Mouse (Mus musculus): Measurements from ENCODE around the gene Pole3.

Pole3 gene

DNA sequence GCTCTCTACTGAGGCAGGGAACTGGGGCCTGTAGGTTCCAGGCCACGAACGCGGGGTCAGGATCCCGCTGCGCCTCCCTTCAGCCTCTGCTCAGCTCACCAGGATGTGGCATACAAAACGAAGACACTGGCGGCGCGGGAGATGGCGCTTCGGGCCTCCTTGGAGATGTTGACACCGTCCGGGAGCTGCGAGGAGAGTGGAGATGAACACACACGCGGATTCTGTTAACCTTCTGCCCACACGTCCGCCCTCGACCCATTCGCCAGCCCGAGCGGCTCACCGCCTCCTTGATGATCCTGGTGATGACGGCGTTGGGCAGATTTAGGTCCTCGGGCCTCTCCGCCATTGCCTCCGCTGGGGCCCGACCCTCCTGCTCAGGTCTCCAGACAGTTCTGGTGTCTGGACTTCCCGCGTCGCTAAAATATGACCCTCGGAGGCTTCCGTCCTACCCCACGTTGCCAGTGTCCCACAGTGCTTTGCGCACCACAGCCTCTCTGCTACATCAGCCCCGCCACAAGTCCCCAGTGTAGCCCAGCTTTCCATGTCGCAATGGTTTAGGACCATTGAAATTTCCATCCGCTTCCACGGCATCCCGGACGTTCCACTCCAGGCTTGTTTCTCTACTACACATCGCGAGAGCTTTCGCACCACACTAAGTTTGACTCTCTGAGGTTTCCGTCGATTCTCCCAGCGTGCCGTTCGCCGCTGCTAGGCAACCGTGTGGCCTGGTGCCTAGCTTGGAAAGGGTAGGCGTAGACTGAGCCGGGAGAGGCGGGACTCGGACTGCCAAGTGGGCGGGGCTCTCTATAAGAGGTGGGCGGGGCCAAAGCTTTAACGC is at the start of gene Pole3, which contains the start of gene 4933430I17Rik:
Gene Pole3 (minus strand): TSS at position 418 of the 838 bp plus-strand sequence.
Gene 4933430I17Rik (plus strand): TSS at position 719 of the 838 bp plus-strand sequence.
- peak; percentile 99 for DNase-seq

GRCm38 (mm10) chr4:62570029-62570428 is 45.2 kb upstream of the Pole3 start:
- no peak for DNase-seq

- DNase-seq: no peak
These were observed 44.7 kb upstream of the Pole3 start for GRCm38 (mm10) chr4:62569603-62570002.

DNA sequence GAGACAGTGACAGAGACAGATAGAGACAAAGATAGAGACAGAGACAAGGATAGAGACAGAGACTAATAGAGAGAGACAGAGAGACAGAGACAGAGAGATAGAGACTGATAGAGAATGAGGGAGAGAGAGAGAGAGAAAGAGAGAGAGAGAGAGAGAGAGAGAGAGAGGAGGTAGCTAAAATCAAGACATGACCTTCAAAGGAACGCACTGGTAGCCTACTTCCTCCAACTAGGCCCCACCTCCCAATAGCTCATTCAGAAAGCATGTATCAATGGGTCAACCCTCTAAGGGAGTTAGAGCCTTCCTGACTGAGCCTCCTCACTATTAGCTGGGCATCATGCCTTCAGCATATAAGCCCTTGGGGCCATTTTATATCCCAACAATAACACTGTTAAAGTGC is 43.5 kb upstream of the Pole3 start:
- no peak for DNase-seq

DNA sequence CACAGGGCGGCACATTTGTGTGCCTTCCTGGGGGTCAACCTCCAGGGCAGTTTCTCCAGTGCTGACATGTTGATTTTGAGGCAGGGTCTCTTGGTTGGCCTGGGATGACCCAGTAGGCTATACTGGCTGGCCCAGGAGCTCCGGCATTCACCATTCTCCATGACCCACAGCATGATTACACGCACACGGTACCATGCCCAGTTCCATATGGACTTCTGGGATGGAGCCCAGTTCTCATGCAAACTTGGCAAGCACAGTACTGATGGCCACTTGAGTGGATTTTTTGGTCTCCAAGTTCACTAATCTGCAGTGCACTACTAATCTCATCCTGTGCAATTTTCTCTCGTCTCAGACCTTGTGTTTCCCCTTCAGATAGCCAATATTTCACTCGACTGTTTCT is 42.8 kb upstream of the Pole3 start:
- DNase-seq: no peak

DNA sequence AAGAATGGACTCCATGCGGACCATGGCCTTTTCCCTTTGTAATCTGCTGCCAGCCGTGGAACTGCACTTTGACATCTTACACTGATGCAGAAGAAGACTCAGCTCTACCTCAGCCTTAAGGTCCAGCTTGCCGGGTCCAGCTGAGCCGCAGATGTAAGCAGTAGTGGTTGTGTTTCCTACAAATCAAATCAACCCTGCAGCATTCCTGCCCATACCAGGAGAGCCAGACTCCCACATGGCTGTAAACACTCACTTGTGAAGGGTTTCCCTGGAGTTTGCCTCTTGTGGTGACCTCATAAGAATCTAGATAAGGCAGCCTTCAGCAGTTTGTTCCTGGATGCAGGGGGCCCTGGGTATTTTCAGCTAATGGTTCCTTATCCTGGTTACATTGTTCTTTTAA is 41.7 kb upstream of the Pole3 start:
- DNase-seq: no peak

DNA sequence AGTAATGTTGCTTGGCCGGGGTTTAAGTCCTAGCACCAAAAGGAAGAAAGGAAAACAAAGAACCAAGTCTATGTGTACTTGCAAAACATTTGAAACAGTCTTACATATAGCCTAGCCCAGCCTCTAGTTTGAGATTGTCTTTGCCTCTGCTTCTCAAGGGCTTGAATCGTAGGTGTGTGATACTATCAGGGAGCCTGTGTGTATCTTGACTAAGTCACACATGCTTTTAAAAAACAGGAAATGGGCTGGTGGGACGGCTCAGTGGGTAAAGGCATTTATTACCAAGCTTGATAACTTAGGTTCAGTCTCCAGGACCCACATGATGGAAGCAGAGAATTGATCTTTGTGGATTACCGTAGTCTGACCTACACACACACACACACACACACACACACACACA is 37.1 kb upstream of the Pole3 start:
- DNase-seq: no peak

GRCm38 (mm10) chr4:62561630-62562001 is 36.7 kb upstream of the Pole3 start:
- no peak for DNase-seq

GRCm38 (mm10) chr4:62560963-62561629 is 36.2 kb upstream of the Pole3 start:
- DNase-seq: peak; percentile 87

GRCm38 (mm10) chr4:62559797-62560329 is 35.0 kb upstream of the Pole3 start, which contains the start of gene Rgs3:
Gene Rgs3, plus strand, starts transcription at chr4:62559847.
- DNase-seq: no peak

DNA sequence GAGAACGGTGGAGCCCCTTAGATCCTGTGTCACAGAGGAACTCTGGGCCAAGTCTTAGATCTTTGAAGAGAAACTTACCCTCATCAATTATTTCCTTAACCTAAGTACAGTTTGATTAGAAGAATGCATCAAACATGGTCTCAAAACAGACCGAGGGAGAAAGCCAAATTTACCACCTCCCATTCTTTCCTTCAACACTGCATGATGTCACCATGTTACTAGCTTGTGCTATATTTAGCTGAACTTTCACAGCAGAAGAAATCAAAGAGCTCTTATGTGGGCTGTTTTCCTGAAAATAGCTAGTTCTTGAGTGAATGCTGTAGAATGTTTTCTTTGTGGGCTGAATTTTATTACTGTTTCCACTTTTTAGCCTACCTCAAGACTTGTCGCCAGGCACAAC is 32.6 kb upstream of the Pole3 start:
- DNase-seq: no peak

GRCm38 (mm10) chr4:62551966-62552365 is 27.1 kb upstream of the Pole3 start:
- no peak for DNase-seq

GRCm38 (mm10) chr4:62544801-62545200 is 19.9 kb upstream of the Pole3 start:
- no peak for DNase-seq

DNA sequence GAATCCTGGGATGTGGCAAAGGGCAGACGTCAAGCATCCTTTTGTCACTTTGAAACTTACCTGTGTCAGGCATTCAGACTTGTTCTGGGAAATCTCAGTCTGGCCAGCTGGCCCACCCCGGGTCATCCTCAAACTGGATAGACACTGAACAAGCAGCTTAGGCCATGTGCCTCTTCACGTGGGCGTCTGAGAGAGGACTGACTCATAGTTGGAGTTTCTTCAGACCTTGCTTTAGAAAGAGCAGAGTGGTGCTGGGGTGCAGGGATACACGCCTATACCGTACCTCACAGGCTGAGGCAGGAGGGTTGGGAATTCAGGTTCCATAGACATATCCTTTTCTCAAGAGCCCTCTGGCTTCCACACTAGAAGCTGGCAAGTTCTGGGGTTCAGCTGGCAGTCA is 18.9 kb upstream of the Pole3 start:
- DNase-seq: no peak

DNA sequence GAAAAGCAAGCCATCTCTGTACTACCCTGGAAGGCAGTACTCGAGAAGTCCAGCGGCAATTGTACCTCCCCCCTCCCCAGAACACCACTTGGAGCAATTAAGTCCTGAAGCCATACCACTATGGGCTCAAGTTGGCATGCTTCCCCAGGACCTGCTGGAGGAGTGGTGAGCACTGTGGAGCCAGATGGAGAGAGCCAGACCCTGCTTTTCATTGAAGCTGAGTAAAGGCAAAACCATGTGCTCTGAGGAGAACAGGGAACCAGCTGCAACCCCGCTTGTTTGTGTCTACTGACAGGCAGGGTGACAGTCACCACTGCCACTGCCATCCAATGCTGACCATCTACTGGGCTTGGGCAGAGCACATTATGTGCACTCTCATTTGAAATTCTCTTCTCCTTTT is 16.9 kb upstream of the Pole3 start:
- DNase-seq: no peak

GRCm38 (mm10) chr4:62533729-62534128 is 8.9 kb upstream of the Pole3 start:
- no peak for DNase-seq

- no peak for DNase-seq
These were observed 2.8 kb upstream of the Pole3 start for GRCm38 (mm10) chr4:62527655-62528054.

DNA sequence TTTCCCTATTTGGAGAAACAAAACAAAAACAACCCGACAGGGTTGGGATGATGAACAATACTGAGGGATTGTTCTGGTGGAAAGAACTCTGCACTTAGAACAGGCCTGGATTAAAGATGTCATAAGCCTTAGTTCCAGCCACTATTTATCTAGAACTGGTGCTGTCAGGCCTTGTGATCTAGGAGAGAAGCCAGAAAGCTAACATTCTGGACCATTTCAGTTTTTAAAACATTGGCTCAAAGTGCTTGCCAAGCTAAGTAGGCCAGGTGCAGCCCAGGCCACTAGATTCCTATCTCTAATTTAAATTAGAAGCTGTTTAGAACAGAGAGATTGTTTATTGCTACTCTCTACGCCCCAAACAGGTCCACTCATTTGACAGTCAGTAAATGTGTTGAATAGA is 1.4 kb upstream of the Pole3 start:
- no peak for DNase-seq

GRCm38 (mm10) chr4:62525489-62525811 is 582 bp upstream of the Pole3 start:
- DNase-seq: no peak

DNA sequence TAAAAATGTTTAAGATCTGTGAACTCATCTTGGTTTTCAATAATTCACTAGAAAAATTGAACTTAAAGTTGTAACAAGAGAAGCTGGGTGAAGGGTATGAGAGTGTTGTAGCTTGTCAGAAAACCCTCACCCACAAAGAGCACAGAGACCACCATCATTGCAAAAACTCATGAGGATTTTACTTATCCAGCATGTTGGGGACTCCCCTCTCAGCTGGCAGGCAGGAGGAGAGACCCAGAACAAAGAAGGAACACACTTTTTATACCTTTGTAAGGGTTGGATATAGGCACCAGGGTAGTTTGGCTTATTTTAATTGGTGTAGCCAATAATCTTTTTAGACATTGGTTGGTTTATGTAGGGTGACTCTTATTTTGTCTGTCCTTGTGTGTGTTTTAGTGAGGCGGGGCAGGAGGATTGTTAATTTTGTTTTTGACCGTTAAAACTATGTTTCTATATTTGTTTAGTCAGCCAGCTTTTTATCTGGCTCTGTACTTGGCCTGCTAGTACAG is 3.9 kb downstream of the Pole3 start:
- no peak for DNase-seq

- peak; percentile 95 for DNase-seq
These were observed 5.0 kb downstream of the Pole3 start, which contains the start of gene Alad for GRCm38 (mm10) chr4:62519849-62520233. Gene Alad, minus strand, starts transcription at chr4:62519918.

GRCm38 (mm10) chr4:62519122-62519848 is 5.6 kb downstream of the Pole3 start:
- DNase-seq: no peak

Measured in embryo, embryonic 11 days (tissue).